Mouse (Mus musculus): Measurements from ENCODE around the gene Tas2r105.

The Tas2r105 gene

GRCm38 (mm10) chr6:131687395-131687794 lies at the start of gene Tas2r105:
TSS of gene Tas2r105 (minus strand) at chr6:131687495.
- DNase-seq (ENCODE audit: extremely low read depth, low read depth): no peak

GRCm38 (mm10) chr6:131712803-131713202 lies 25.5 kb upstream of the Tas2r105 start:
- no peak for DNase-seq (ENCODE audit: extremely low read depth, low read depth)

GRCm38 (mm10) chr6:131689963-131690362 lies 2.7 kb upstream of the Tas2r105 start, which contains the start of gene Tas2r114:
TSS of gene Tas2r114 (minus strand) at chr6:131690063.
- no peak for DNase-seq (ENCODE audit: extremely low read depth, low read depth)

DNA sequence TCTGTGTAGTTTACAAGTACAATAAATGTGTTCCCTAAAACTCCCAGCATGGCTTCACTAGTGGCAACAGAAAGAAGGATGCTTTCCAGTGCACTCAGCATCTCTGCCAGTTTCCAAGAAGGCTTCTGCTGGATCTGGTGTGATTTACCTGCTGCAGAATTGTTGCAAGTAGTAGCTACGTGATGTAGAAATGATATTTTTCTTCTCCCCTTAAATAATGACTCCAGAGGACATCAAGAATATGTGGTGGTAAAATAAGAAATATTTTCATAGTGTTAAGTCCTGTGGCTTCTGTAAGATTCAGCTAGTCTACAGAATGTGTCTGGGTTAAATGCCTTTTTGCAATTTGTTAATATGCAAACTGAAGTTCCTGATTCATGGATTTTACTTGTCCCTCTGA lies 1.7 kb downstream of the Tas2r105 start, which contains the start of gene Tas2r104:
Gene Tas2r104, minus strand, starts transcription at position 101 of the 400 bp plus-strand sequence.
- DNase-seq (ENCODE audit: extremely low read depth, low read depth): no peak

GRCm38 (mm10) chr6:131678786-131679185 lies 8.5 kb downstream of the Tas2r105 start, which contains the start of gene Tas2r106:
TSS of gene Tas2r106 (minus strand) at chr6:131678886.
- DNase-seq (ENCODE audit: extremely low read depth, low read depth): no peak

DNA sequence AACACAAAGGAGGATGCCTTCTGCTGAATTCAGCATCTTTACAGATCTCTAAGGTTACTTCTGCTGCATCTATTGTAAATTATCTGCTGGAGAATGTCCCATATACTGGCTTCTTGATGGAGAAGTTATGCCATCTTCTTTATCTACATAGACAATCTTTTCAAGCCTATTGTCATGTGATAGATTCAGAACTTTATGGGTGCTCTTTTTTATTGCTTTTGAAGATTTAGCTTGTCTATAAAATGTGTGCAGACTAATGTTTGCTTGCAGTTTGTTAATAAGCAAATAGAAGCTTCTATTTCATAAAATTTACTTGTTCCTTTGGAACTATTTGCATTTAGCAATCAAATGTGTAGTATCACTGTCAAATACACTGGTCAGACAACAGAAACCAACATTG lies 27.2 kb downstream of the Tas2r105 start, which contains the start of gene Tas2r107:
Gene Tas2r107, minus strand, starts transcription at position 101 of the 400 bp plus-strand sequence.
- DNase-seq (ENCODE audit: extremely low read depth, low read depth): no peak
